Mouse (Mus musculus): Measurements from ENCODE around the gene Ufd1. TPM values are rescaled to one million over a fixed set of nuclear protein-coding genes. Genes with fewer than 3 reads are reported as not detected.

Ufd1 gene
- polyA plus RNA-seq (2014; fragmentation: Illumina TruSeq; extraction: RNeasy Lipid Tissue Mini Kit (QIAGEN cat#74804); ENCODE audit: low read depth, low replicate concordance): 116 TPM

GRCm38 (mm10) chr16:18811468-18812384 is at the start of gene Ufd1, which contains the start of gene Cdc45:
Gene Ufd1 (plus strand): TSS chr16:18811779.
Gene Cdc45 (minus strand): TSS chr16:18811987.

DNA sequence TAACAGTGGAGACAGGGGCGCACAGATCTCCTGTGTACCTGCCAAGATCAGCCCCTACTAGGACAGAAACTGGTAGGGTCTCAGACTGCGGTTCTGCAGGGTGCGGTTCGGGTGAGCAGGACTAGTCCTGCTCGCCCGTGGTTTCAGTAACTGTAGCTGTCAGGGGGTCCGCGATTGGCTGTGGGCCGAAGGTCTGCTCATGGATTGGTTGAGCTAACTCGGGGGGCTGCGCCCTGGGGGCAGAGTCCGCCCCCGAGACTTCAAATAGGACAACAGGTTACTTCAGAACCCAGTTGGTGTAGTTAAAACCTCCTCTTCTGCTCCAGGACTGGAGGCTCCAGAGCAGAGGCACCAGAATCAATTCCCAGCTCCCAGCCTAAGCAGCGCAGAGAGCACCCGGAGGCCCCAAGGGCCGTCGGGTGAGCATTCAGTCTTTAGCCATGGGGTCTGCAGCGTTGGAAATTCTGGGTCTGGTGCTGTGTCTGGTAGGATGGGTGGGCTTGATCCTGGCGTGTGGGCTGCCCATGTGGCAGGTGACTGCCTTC is 35.0 kb upstream of the Ufd1 start, which contains the start of gene Cldn5:
Gene Cldn5, plus strand, starts transcription at position 292 of the 545 bp plus-strand sequence.

DNA sequence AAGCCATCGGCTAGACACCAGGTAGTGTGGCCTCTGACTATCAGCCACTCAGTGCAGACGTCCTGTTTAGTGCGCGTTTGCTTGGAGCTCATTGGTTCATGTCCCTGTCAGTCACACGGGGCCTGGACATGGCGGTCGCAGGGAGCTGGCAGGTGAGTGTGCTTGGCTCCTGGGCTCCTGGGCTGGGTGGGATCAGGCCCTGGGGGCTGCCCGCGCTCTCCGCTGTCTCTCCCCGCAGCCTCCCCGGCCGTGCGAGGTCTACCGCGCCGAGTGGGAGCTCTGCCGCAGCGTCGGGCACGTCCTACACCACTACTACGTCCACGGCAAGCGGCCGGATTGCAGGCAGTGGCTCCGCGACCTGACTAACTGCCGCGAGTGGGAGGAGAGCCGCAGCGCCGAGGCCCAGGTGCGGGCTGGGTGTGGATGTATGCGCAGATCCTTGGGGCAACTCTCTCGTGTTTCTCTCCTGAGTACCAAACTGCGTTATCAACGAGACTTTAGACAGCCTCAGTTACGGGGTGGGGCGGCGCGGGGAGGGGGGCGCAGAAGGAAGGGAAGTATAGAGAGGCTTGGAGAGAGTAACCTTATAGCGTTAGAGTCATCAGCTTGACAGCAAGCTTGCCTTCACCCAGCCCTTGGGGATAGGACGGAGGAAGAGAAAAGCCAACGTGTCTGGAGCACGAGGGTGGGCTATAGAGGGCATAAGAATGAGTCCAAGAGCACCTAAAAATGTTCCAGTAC is 25.1 kb downstream of the Ufd1 start, which contains the start of the genes 2510002D24Rik and Gm28539:
Gene 2510002D24Rik, plus strand, starts transcription at position 111 of the 741 bp plus-strand sequence.
Gene Gm28539, plus strand, starts transcription at position 117 of the 741 bp plus-strand sequence.

DNA sequence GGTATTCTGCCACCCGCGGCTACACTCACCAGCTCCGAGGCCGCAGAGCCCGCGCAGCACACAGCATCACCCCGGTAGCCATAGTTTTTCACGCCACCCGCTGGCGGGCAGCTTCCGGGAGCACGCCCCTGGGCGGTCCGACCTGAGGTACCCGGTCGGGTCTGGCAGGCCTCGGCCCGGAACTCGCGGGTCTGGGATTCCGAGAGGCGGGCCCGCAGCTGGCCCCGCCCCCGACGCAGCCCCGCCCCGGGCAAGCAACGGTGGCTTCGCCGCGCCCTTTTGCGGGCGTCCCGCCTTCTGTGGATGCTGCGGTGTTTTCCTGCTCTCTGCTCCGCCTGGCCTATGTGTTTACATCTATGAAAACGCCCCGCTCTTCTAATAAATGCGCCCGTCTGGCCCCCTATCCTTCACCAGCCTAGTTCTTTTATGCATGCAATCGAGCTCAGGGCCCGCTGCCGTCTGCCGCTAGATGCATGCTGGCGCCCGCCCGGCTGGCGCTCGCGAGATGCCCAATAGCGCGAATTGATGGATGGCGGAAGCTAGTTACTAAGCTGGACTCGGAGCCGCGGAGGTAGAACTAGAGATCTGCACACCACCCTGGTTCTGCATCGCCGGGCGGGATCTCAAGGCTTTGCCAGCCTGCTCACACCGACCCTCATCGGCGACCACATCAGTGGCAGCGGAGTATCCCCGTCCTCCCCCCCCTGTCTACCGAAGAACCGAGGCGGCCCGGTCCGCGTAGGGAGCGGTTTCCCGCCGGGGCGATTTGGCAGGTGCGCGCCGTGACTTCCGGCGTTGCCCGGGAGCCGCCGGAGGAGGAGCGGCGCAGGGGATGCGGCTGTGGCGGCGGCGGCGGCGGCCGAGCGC is 65.1 kb downstream of the Ufd1 start, which contains the start of the genes Mrpl40 and Hira:
Gene Mrpl40, minus strand, starts transcription at position 421 of the 867 bp plus-strand sequence.
Gene Hira, plus strand, starts transcription at position 596 of the 867 bp plus-strand sequence.

Other genes starting within 250 kb of the Ufd1 start
- not detected for gene Tbx1, start 221.1 kb upstream of the Ufd1 start, polyA plus RNA-seq (2014; fragmentation: Illumina TruSeq; extraction: RNeasy Lipid Tissue Mini Kit (QIAGEN cat#74804); ENCODE audit: low read depth, low replicate concordance)
- not detected for gene Gp1bb, start 189.4 kb upstream of the Ufd1 start, polyA plus RNA-seq (2014; fragmentation: Illumina TruSeq; extraction: RNeasy Lipid Tissue Mini Kit (QIAGEN cat#74804); ENCODE audit: low read depth, low replicate concordance)
- gene Gm49601, start 185.4 kb upstream of the Ufd1 start, polyA plus RNA-seq (2014; fragmentation: Illumina TruSeq; extraction: RNeasy Lipid Tissue Mini Kit (QIAGEN cat#74804); ENCODE audit: low read depth, low replicate concordance): not detected
- 0.99 TPM for gene Sept5, start 181.8 kb upstream of the Ufd1 start, polyA plus RNA-seq (2014; fragmentation: Illumina TruSeq; extraction: RNeasy Lipid Tissue Mini Kit (QIAGEN cat#74804); ENCODE audit: low read depth, low replicate concordance)
- gene Cldn5, start 34.9 kb upstream of the Ufd1 start, polyA plus RNA-seq (2014; fragmentation: Illumina TruSeq; extraction: RNeasy Lipid Tissue Mini Kit (QIAGEN cat#74804); ENCODE audit: low read depth, low replicate concordance): 0.41 TPM
- 4.4 TPM for gene Cdc45, start 208 bp downstream of the Ufd1 start, polyA plus RNA-seq (2014; fragmentation: Illumina TruSeq; extraction: RNeasy Lipid Tissue Mini Kit (QIAGEN cat#74804); ENCODE audit: low read depth, low replicate concordance)
- 5.2 TPM for gene 2510002D24Rik, start 24.8 kb downstream of the Ufd1 start, polyA plus RNA-seq (2014; fragmentation: Illumina TruSeq; extraction: RNeasy Lipid Tissue Mini Kit (QIAGEN cat#74804); ENCODE audit: low read depth, low replicate concordance)
- not detected for gene Gm28539, start 24.8 kb downstream of the Ufd1 start, polyA plus RNA-seq (2014; fragmentation: Illumina TruSeq; extraction: RNeasy Lipid Tissue Mini Kit (QIAGEN cat#74804); ENCODE audit: low read depth, low replicate concordance)
- gene Mrpl40, start 65.1 kb downstream of the Ufd1 start, polyA plus RNA-seq (2014; fragmentation: Illumina TruSeq; extraction: RNeasy Lipid Tissue Mini Kit (QIAGEN cat#74804); ENCODE audit: low read depth, low replicate concordance): 74.8 TPM
- 13.7 TPM for gene Hira, start 65.3 kb downstream of the Ufd1 start, polyA plus RNA-seq (2014; fragmentation: Illumina TruSeq; extraction: RNeasy Lipid Tissue Mini Kit (QIAGEN cat#74804); ENCODE audit: low read depth, low replicate concordance)